Mouse (Mus musculus) B cell, adult 2 months (primary cell): ENCODE results near the gene Mrtfb.
A peak's percentile ranks its signal among the peaks of the same experiment; 100 is the strongest.
"Not testable (repeated sequence)": the region's sequence is repeated elsewhere in the genome, so short reads cannot be mapped to it uniquely, and the experiment has no call there.

Source experiments
- DNase-seq, 2 experiments: peaks; one replicate each; pipeline ENCODE4 v3.0.0; 2022

The Mrtfb gene

GRCm38 (mm10) chr16:13276709-13277399 lies 20.6 kb downstream of the Mrtfb start:
- DNase-seq, result no peak

GRCm38 (mm10) chr16:13286425-13286824 lies 30.1 kb downstream of the Mrtfb start:
- not testable (repeated sequence) for DNase-seq

GRCm38 (mm10) chr16:13297860-13298259 lies 41.6 kb downstream of the Mrtfb start:
- DNase-seq, result no peak

- no peak for DNase-seq
These were observed 42.7 kb downstream of the Mrtfb start for GRCm38 (mm10) chr16:13298991-13299390.

- DNase-seq, result no peak
These were observed 49.9 kb downstream of the Mrtfb start for GRCm38 (mm10) chr16:13306065-13306695.

- DNase-seq, result no peak
These were observed 53.9 kb downstream of the Mrtfb start for GRCm38 (mm10) chr16:13310096-13310683.

GRCm38 (mm10) chr16:13311374-13311773 lies 55.1 kb downstream of the Mrtfb start:
- DNase-seq, result no peak

GRCm38 (mm10) chr16:13313096-13313719 lies 56.9 kb downstream of the Mrtfb start:
- DNase-seq, result no peak

- DNase-seq, result no peak
These were observed 67.5 kb downstream of the Mrtfb start for GRCm38 (mm10) chr16:13323751-13324150.

GRCm38 (mm10) chr16:13326622-13327021 lies 70.3 kb downstream of the Mrtfb start:
- no peak for DNase-seq

GRCm38 (mm10) chr16:13328646-13329045 lies 72.4 kb downstream of the Mrtfb start:
- no peak for DNase-seq

- no peak for DNase-seq
These were observed 73.4 kb downstream of the Mrtfb start for GRCm38 (mm10) chr16:13329640-13330039.

GRCm38 (mm10) chr16:13330221-13330659 lies 74.0 kb downstream of the Mrtfb start:
- DNase-seq, result no peak

GRCm38 (mm10) chr16:13331898-13332297 lies 75.6 kb downstream of the Mrtfb start:
- DNase-seq, result no peak

- DNase-seq, result no peak
These were observed 76.3 kb downstream of the Mrtfb start for GRCm38 (mm10) chr16:13332536-13332935.

GRCm38 (mm10) chr16:13333781-13334341 lies 77.6 kb downstream of the Mrtfb start:
- DNase-seq, result no peak

GRCm38 (mm10) chr16:13336503-13337230 lies 80.4 kb downstream of the Mrtfb start:
- no peak for DNase-seq

- DNase-seq, result no peak
These were observed 81.8 kb downstream of the Mrtfb start for GRCm38 (mm10) chr16:13338094-13338493.

- DNase-seq, result no peak
These were observed 83.2 kb downstream of the Mrtfb start for GRCm38 (mm10) chr16:13339433-13339832.

GRCm38 (mm10) chr16:13345822-13346221 lies 89.5 kb downstream of the Mrtfb start:
- DNase-seq, result not testable (repeated sequence)

- no peak for DNase-seq
These were observed 94.4 kb downstream of the Mrtfb start for GRCm38 (mm10) chr16:13350729-13351128.

GRCm38 (mm10) chr16:13351268-13351667 lies 95.0 kb downstream of the Mrtfb start:
- peak; percentile 27 to 41 for DNase-seq

GRCm38 (mm10) chr16:13353927-13354326 lies 97.6 kb downstream of the Mrtfb start:
- no peak for DNase-seq
